Mouse (Mus musculus) cerebellum, adult (tissue): ENCODE results near the gene Chdh.

Experiments used
- ATAC-seq: cut with Nextera tagmentation; 2 replicates; pipeline ENCODE4 v1.9.2; 2017; ENCODE audit warnings: mild to moderate bottlenecking, moderate library complexity, mixed read lengths; ENCODE audit not compliant: insufficient number of reproducible peaks, low FRiP score, low TSS enrichment

The Chdh gene

GRCm38 (mm10) chr14:30050280-30050679 lies 41.5 kb downstream of the Chdh start:
- no peak for ATAC-seq

- no peak for ATAC-seq
These were observed 46.1 kb downstream of the Chdh start for GRCm38 (mm10) chr14:30054922-30055321.

- no peak for ATAC-seq
These were observed 47.4 kb downstream of the Chdh start for GRCm38 (mm10) chr14:30056031-30056766.

- no peak for ATAC-seq
These were observed 56.0 kb downstream of the Chdh start for GRCm38 (mm10) chr14:30064864-30065263.

- ATAC-seq: no peak
These were observed 57.9 kb downstream of the Chdh start for GRCm38 (mm10) chr14:30066752-30067151.

- ATAC-seq: no peak
These were observed 59.7 kb downstream of the Chdh start for GRCm38 (mm10) chr14:30068566-30068965.

- ATAC-seq: peak; percentile 86
These were observed 66.6 kb downstream of the Chdh start for GRCm38 (mm10) chr14:30075268-30075887.

GRCm38 (mm10) chr14:30078115-30078808 lies 69.4 kb downstream of the Chdh start:
- ATAC-seq: no peak

- ATAC-seq: no peak
These were observed 70.9 kb downstream of the Chdh start for GRCm38 (mm10) chr14:30079729-30080128.
